ENCODE assay signal across 8 mouse cellular contexts in the genomic region with DNA sequence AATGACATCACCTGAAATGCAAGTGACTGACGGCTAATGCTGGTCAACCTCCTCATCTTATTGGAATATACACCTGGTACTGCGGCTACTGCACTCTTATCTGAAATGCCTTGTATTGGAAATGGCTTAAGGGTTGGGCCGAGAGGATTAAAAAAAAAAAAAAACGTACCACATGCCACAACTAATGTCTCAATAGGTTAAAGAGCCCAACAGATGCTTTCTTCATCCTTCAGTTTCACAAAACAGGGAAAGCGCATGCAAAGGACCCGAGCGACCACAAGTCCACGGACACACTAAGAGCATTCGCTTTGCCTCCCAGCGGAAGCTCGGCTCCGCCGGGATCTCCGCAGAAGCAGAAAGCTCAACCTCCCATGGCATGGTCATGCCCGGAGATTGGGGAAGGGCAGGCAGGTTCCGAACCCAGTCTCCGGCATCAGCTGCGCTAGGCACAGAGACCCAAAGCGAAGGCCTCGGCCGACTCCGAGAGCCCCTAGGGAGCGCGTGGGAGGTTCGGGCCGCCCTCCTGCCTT. TPM values are rescaled to one million over a fixed set of nuclear protein-coding genes. Genes with fewer than 3 reads are reported as not detected.
DNase-seq lines count a peak whose midpoint lies in the region; ATAC-seq and TF ChIP-seq lines count a peak whose summit lies in the region.

No protein-coding gene starts in this region.

- peaks cover 13% of the 10 kb centered on the region; the same call in 1 of the 2 replicates for H3K4me1 ChIP-seq in kidney, embryonic 15.5 days
- H3K4me1 ChIP-seq in G1E (ENCODE audit: insufficient read depth, low read depth, low read length): peaks cover 33% of the 10 kb centered on the region
- H3K4me1 ChIP-seq in midbrain, embryonic 13.5 days (replicated peaks): peaks cover 23% of the 10 kb centered on the region

- peaks cover 25% of the 10 kb centered on the region for H3K36me3 ChIP-seq in kidney, embryonic 15.5 days
- peaks cover 52% of the 10 kb centered on the region for H3K36me3 ChIP-seq in G1E (replicated peaks)
- H3K36me3 ChIP-seq in midbrain, embryonic 13.5 days: peaks cover 6% of the 10 kb centered on the region

- H3K4me2 ChIP-seq in kidney, embryonic 15.5 days: peak overlapping the region; percentile 69
- peak overlapping the region; percentile 76 for H3K4me2 ChIP-seq in midbrain, embryonic 13.5 days (replicated peaks)

- H3K4me3 ChIP-seq in kidney, embryonic 15.5 days (replicated peaks): peak overlapping the region; percentile 80
- H3K4me3 ChIP-seq in G1E (ENCODE audit: low read depth, low read length): peak overlapping the region; percentile 89
- H3K4me3 ChIP-seq in midbrain, embryonic 13.5 days (replicated peaks): peak overlapping the region; percentile 63

- DNase-seq in kidney, postnatal 10 days: no peak
- DNase-seq in G1E (ENCODE audit: low spot score): no peak
- no peak for DNase-seq in adrenal gland, postnatal 14 days
- DNase-seq in layer of hippocampus, adult 11-12 months (ENCODE audit: low spot score): no peak

- H3K27me3 ChIP-seq in kidney, embryonic 15.5 days: no peaks in the 10 kb centered on the region
- no peaks in the 10 kb centered on the region for H3K27me3 ChIP-seq in G1E (ENCODE audit: insufficient read depth, low read length)
- H3K27me3 ChIP-seq in midbrain, embryonic 13.5 days: no peaks in the 10 kb centered on the region

- H3K9me3 ChIP-seq in kidney, embryonic 15.5 days (replicated peaks): no peaks in the 10 kb centered on the region
- no peaks in the 10 kb centered on the region for H3K9me3 ChIP-seq in G1E (replicated peaks)
- no peaks in the 10 kb centered on the region for H3K9me3 ChIP-seq in midbrain, embryonic 13.5 days

- H3K27ac ChIP-seq in kidney, embryonic 15.5 days: peak overlapping the region; percentile 99
- H3K27ac ChIP-seq in midbrain, embryonic 13.5 days: peak overlapping the region; percentile 99

- peak; percentile 15 for ATAC-seq in kidney, embryonic 15.5 days (replicated peaks; ENCODE audit: low FRiP score)
- 0 out of 2 replicates have a peak, but pooled peaks have one; percentile 0 for ATAC-seq in G1E (ENCODE audit: extremely low read depth, insufficient number of reproducible peaks, low FRiP score, poor library complexity, severe bottlenecking)
- ATAC-seq in erythroblast, adult 5-6 weeks (replicated peaks; ENCODE audit: low FRiP score, poor library complexity, severe bottlenecking): peak; percentile 37
- ATAC-seq in inflammation-experienced regulatory T-cells, adult 6 months: peak; percentile 3
- ATAC-seq in midbrain, embryonic 13.5 days: no peak

- H3K9ac ChIP-seq in kidney, embryonic 15.5 days: peak overlapping the region; percentile 89
- peak overlapping the region; percentile 96 for H3K9ac ChIP-seq in midbrain, embryonic 13.5 days (replicated peaks)

- WGBS in kidney, embryonic 15.5 days: under 1% methylated on average over 26 of the region's 26 CpGs
- WGBS in midbrain, embryonic 13.5 days: under 1% methylated on average over 26 of the region's 26 CpGs

- no peak for TF ChIP-seq CTCF in G1E (IDR thresholded peaks at IDR 0.05; ENCODE audit: low read depth, low read length)

RNA-seq across cellular contexts. Expression of a gene that starts 0.3 kb away (rescaled TPM):
- polyA plus RNA-seq in kidney, embryonic 15.5 days (2015; fragmentation: Nextera tagmentation; extraction: Ambion mirVana): 19.0 and 21.0 TPM in 2 replicates
- 31.1 and 53.8 TPM in 2 replicates for total RNA-seq in G1E (2014; fragmentation: Nextera tagmentation)
- 34.8 and 36.7 TPM in 2 replicates for total RNA-seq in G1E (2017)
- polyA plus RNA-seq in G1E (2012): 1.4 and 1.6 TPM in 2 replicates
- total RNA-seq in erythroblast, adult 5-6 weeks (2015; ENCODE audit: low replicate concordance): 16.1 and 22.1 TPM in 2 replicates
- total RNA-seq in erythroblast, adult 5-6 weeks (2017; ENCODE audit: low replicate concordance): 14.6 and 16.7 TPM in 2 replicates
- 10 to 100 TPM; 35.4 to 48.6 (median 43.5) TPM for polyA plus RNA-seq in inflammation-experienced regulatory T-cells, adult 6 months (2017; shearing (Covaris generic))
- polyA plus RNA-seq in midbrain, embryonic 13.5 days (2015; fragmentation: Nextera tagmentation; extraction: Ambion mirVana): 23.1 and 27.1 TPM in 2 replicates
- total RNA-seq in adrenal gland, postnatal 14 days (2021): 10.9 and 15.4 TPM in 2 replicates

RNA-seq across cellular contexts. Expression of a gene that starts 42.7 kb away (rescaled TPM):
- polyA plus RNA-seq in kidney, embryonic 15.5 days (2015; fragmentation: Nextera tagmentation; extraction: Ambion mirVana): 53.8 and 54.3 TPM in 2 replicates
- total RNA-seq in G1E (2014; fragmentation: Nextera tagmentation) (98.0 and 100 TPM in 2 replicates), G1E (2017) (129 and 157 TPM in 2 replicates)
- 69.2 and 78.3 TPM in 2 replicates for polyA plus RNA-seq in G1E (2012)
- total RNA-seq in erythroblast, adult 5-6 weeks (2015; ENCODE audit: low replicate concordance): 17.9 and 24.5 TPM in 2 replicates
- total RNA-seq in erythroblast, adult 5-6 weeks (2017; ENCODE audit: low replicate concordance): 33.1 and 39.3 TPM in 2 replicates
- 10 to 100 TPM; 23.6 to 44.6 (median 26.4) TPM for polyA plus RNA-seq in inflammation-experienced regulatory T-cells, adult 6 months (2017; shearing (Covaris generic))
- 44.5 and 46.2 TPM in 2 replicates for polyA plus RNA-seq in midbrain, embryonic 13.5 days (2015; fragmentation: Nextera tagmentation; extraction: Ambion mirVana)
- 95.0 and 96.7 TPM in 2 replicates for total RNA-seq in adrenal gland, postnatal 14 days (2021)
